Mouse (Mus musculus): ENCODE results near the gene Cdkal1.

DNA sequence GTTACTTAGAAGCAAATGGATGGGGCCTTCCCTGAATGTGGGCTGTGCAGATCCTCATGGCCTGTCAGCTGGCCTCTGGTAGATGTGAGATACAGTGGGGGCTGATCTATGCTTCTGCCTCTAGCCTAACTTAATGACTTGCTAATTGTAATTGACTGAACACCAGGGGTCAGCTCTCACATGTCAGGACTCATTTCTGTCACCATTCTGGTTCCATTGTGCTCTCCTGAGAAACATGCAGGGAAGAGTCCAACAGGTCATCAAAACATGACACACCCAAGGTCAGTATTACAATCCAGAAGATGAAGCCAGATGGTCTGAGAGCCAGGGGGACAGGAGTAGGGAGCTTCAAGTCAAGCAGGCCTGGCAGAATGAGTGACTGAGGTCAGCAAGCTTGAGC, 584.0 kb downstream of the Cdkal1 start:
- TF ChIP-seq CTCF (IDR thresholded peaks at IDR 0.05; ENCODE audit: low read depth): no peak
- no peak for TF ChIP-seq EP300 (IDR thresholded peaks at IDR 0.05; ENCODE audit: low read depth)

Measured in liver, postnatal 0 days (tissue).